Mouse (Mus musculus) G1E-ER4 (cell line): ENCODE measurements around the gene Zrsr2. TPM values are rescaled to one million over a fixed set of nuclear protein-coding genes. Genes with fewer than 3 reads are reported as not detected.

ENCODE experiments used
- GATA1 ChIP-seq: IDR thresholded peaks from one replicate; pipeline ENCODE4 v1.8.0; 2012; ENCODE audit warnings: low read length, inconsistent platforms
- polyA plus RNA-seq: library from polyadenylated mRNA; stranded (reverse); fragments of >175 nt; gene quantifications from 2 replicates; pipeline ENCODE4 v1.2.3, GENCODE M21; 2012

The Zrsr2 gene
- polyA plus RNA-seq, 1 experiment, result 32.0 TPM

DNA sequence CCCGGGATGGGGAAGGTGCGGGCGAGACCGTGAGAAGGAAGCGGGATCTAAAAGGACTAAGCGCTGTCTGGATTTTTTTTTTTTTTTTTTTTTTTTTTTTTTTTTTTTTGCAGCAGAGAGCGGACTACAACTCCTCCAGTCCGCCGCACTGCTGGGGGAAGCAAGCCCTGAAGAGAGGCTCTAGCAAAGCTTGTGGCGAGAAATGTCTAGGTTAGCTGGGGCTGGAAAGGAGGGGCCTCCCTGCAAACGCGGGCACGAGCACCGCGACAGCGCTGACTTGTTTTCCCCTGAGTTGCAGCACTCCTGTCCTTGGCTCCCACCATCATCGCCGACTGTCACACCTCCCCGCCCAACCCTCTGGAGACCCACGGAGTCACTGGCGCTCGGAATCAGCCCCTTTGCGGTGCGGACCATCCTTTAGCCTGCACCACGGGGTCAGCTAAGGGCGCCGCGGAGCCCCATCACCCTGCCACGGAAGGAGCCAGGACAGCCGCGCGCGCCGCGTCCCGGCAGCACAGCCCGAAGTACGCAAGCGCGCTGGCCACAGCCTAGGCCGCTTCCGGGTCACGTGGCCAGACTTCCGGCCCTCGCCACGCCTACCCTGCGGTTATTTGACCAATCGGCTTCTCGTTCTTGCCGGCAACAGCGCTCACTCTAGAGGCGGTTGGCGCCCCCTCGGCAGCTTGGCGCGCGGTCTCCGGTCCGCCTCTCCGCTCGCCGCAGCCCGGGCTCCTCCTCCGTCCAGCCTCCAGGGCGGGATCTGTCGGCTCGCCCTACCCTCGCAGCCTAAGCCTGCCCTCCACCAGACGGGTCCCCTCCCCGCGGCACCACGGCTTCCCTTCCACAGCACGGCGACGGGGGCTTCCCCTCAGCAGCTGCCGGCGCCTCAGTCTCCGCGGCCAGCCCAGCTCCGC, 49.9 kb downstream of the Zrsr2 start, which contains the start of gene Ap1s2:
Gene Ap1s2 (plus strand): TSS at position 681 of the 914 bp plus-strand sequence.
- TF ChIP-seq GATA1, result no peak

DNA sequence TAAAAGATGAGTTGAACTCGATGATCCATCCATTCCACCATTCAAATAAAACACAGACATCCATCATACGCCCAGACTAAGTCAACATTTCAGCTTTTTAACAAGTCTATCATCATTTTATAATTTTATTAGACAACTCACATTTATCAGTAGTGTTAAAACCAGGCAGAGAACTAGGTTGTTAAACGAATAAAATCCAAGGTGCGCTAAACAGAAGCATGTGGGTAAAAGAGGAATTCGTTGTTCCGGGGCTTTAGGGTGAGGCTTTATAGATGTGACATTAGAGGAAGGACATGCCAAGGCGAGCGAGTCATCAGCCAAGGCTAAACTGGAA, 50.5 kb downstream of the Zrsr2 start:
- TF ChIP-seq GATA1, result no peak

DNA sequence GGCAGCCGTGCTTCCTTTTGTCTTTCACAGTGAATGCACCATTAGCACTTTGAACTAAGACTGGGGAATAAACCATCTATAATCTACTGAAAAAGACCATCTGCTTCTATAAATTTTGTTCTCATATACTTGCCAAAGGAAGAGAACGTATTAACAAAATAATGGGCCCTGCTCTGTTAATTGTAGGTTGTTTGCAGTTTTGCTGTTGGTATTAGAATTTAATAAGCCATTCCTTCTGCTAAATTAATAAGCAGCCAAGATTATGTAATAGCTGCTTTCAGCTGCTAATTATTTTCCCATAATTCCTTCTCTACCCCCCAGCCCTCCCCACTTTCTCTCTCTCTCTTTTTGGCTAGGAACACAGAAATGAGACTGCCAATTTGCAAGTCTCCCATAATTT, 51.6 kb downstream of the Zrsr2 start:
- no peak for TF ChIP-seq GATA1

DNA sequence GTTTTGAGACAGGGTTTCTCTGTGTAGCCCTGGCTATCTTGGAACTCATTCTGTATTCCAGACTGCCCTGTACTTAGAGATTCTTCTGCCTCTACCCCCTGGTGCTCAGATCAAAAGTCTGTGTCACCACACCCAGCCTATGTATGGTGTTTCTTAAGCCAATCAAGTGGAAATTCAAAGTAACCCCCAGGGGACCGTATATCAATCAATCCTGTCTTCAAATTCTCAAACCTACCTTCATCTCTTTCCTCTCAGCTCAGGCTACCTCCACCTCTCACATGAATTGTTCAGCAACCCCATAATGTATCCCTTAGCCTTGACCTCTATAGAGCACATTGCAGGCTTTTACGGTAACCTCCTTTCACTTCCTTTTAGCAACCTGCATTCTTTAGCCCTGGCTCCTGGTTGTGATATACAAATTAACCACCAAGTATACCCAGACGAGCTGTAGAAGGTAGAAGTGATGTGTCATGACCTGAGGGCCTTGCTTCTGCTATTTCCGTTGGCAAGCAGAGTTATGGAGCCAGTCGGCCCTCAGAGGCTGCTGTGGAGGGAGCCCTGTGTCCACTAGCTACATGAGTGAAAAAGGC, 58.9 kb downstream of the Zrsr2 start:
- no peak for TF ChIP-seq GATA1

DNA sequence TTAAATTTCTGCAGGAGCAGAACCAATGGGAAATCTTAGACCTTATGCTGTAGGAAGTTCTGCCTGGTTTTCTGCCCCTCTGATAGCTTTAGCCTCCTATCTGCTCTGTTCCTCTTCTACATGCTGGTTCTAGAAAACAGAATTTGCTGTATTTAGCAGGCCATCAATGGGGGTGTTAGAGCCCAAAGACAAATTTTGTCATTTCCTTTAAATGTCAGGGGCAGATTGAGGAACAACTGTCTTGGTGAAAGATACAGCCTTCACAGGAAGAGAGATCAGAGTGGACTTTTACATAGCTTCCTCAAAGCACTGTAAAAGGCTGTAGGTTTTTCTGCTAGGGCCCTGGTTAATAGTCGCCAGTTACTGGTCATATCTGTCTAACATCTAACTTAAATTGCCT, 61.1 kb downstream of the Zrsr2 start:
- TF ChIP-seq GATA1, result no peak

DNA sequence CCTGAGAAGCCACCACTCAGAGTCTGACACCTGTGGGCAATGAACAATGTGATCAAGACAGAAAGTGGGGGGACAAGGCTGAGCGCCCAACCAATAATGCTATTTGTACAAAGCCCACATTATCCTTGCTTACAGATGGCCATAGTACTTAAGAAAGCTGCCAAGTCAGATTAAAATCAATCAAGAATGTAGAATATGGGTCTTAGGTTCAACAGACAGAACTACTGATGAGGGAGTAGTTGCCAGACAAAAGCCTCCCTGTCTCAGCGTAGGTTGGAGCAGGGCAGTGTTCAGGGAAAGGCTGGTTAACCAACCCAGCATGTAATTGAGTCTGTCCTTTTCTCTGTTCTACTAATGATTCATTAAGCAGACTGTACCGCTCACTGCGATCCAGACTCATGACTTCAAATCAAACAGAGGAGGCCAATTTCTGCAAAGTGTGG, 72.9 kb downstream of the Zrsr2 start:
- no peak for TF ChIP-seq GATA1

Other genes with a start within 250 kb of the Zrsr2 start
- not detected in 2 replicates for gene Rnf138rt1, start 197.3 kb downstream of the Zrsr2 start, polyA plus RNA-seq
- gene Ap1s2, start 49.6 kb downstream of the Zrsr2 start, polyA plus RNA-seq, result 5.6 and 8.3 TPM in 2 replicates
- gene Car5b, start 69.3 kb upstream of the Zrsr2 start, polyA plus RNA-seq, result 0.03 TPM in 2 replicates
- gene Siah1b, start 117.8 kb upstream of the Zrsr2 start, polyA plus RNA-seq, result 39.7 and 42.1 TPM in 2 replicates
- not detected in 2 replicates for gene Cltrn, start 130.2 kb upstream of the Zrsr2 start, polyA plus RNA-seq
- not detected in 2 replicates for gene Ace2, start 180.7 kb upstream of the Zrsr2 start, polyA plus RNA-seq